Mouse (Mus musculus) layer of hippocampus, postnatal 14 days (tissue): ENCODE measurements around the gene Kctd12. TPM values are rescaled to one million over a fixed set of nuclear protein-coding genes. Genes with fewer than 3 reads are reported as not detected.
A peak's percentile ranks its signal among the peaks of the same experiment; 100 is the strongest.

ENCODE experiments used
- DNase-seq, 2 experiments: peaks; one replicate each; pipeline ENCODE4 v3.0.0; 2021 to 2022; ENCODE audit warnings: low spot score in 2 of 2, mixed read lengths in 1 of 2
- long read RNA-seq, 2 experiments: library from polyadenylated mRNA; stranded (forward); transcript quantifications; one replicate each; pipeline ENCODE4 v2.0.0; 2021
- total RNA-seq, 2 experiments: library from RNA; stranded (reverse); gene quantifications; 2 replicates each; pipeline ENCODE4 v1.2.3; 2021

The Kctd12 gene
- 100 to 1,000 TPM; 101 to 112 TPM for total RNA-seq
- long read RNA-seq, experiment 1, full-length matches to known transcripts: 14 of 17 reads
- long read RNA-seq, experiment 1, partial matches to known transcripts: 0 of 17 reads
- long read RNA-seq, experiment 1, other reads (novel, unspliced or antisense): 3 of 17 reads
- long read RNA-seq, experiment 2, full-length matches to known transcripts: 11 of 12 reads
- long read RNA-seq, experiment 2, partial matches to known transcripts: 0 of 12 reads
- long read RNA-seq, experiment 2, other reads (novel, unspliced or antisense): 1 of 12 reads

DNA sequence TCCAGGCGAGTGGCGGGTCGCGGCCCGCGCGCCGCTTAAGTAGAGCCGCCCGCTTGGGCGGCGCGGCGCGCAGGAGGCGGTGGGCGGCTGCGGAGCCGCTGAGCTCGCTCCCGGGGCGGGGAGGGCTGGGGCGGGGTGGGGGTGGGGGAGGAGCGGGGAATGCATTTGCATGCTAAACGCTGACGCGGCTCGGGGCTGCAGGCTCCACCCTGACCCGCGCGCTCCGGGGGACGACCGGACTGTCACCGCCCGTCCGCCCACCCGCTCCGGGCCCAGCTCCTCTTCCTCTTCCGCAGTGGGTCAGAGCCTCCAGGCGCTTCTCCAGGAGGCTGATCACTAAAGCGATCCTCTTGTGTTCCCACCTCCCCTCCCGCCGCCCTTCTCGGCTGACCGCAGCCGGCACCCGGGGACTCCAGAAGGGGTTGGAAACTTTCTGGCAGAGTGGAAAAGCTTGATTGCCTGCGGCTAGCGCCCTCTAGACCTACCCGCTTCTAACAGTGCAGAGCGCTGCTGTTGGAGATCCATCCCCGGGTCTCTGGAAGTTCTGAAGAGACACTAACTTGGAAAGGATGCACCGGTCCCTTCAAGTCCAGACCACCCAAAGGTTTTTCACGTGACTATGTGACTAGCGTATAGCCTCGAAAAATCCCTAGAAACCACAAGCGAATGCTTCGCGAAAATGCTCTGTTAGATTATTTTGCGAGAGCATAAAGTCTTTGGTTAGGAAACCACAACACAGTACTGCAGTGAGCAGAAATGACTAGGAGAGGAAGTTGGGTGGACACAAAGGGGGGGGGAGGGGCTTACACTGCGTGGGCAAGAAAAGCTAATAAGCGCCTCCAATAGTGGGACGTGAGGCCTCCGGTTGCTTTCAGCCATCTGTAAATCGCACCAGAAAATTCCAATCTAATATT is at the start of gene Kctd12:
Kctd12 (minus strand) TSS at position 11 of the 914 bp plus-strand sequence.
- peak; percentile 78 to 84 for DNase-seq

DNA sequence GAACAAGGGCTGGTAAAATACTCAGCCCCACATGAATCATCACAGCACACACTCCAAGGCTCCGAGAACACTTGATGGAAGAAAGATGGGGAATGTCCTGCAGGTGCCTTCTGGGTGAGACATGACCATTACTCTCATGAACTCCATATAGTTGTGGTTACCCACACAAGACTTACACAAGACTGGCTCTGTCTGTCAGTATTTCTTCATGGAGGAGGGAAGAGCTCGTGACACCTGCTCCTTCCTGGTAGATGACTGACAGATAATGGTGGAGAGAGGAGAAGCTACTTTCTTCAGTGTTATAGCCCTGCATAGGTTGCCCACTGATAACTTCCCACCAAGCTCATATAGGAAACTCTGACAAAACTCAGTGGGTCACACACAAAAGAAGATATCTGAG is 46.8 kb upstream of the Kctd12 start:
- no peak for DNase-seq

DNA sequence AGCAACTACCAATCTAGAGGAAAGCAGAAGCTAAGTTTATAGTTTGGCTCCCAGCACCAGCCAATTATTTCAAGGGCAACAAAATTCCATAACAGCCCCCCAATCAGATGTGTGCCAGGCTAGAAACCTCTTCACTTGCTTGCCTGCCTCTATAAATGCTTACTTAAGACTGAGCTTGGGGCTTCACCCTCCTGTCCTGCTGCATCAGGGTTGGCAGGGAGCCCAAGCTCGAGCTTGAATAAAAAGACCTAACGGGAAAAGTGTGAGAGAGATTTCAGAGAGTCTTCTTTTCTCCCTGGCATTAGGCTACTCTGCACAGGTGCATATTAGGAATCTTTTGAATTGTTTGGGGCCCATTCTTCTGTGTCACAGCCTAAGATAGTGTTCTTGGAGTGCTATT is 37.6 kb upstream of the Kctd12 start:
- no peak for DNase-seq

DNA sequence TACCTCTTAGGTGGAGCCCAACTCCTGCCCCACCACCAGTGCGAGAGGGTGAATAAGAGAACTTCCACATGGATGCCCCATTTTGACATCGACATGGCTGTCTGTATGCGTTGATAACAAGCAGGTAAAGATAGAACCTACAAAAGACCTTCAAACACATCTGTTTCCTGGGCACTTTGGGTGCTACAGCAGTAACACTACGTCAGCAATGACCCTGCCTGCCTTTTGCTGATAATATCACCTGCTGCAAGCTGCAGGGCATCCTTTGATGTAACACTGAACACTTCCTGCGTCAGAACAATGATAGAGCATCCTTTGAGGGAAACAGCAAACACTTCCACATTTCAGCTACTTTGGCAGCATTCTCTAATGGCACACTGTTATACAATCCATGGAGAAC is 34.6 kb upstream of the Kctd12 start:
- DNase-seq: no peak

DNA sequence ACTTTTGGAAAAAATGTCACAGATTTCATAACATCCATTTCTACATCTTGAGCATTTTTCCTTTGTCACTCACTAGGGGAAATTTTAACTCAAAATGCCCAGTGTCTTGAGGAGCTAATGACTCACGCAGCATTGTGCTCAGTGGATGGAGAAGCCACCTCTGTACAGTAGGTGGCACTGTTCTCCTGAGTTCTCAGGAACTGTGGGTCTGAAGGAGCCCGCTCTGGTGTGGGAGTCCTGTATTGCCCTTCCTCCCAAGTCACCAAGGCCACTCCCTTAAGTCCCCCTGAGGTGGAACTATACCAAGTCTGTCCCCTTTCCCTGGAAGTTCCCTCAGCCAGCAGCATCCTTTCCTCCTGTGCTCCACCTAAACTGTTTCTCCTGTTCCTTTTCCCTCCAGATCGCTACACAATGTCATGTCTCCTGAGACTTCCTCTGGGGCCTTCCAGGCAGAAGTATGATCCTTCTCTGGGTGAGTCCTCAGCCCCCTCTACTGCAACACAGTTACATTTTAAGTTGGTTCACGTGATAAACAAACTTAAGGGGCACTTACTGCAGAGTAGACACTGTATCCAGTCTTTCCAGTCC is 30.2 kb upstream of the Kctd12 start:
- peak; percentile 41 to 70 for DNase-seq

DNA sequence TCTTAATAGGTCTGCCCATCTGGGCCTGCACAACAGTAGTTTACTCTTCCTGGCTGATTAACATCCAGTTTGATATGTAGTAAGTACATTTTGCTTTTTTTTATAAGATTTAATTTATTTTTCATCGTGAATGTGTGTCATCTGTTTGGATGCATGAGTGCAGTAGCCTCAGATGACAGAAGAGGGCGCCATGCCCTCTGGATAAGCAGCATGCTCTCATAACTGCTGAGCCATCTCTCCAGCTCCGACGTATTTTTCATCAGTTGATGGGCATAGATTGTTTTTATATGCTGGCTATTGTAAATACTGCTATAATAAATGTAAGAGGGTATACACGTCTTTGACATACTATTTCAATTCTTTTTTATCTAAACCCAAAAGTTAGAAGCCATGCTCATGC is 29.3 kb upstream of the Kctd12 start:
- peak; percentile 19 to 37 for DNase-seq

DNA sequence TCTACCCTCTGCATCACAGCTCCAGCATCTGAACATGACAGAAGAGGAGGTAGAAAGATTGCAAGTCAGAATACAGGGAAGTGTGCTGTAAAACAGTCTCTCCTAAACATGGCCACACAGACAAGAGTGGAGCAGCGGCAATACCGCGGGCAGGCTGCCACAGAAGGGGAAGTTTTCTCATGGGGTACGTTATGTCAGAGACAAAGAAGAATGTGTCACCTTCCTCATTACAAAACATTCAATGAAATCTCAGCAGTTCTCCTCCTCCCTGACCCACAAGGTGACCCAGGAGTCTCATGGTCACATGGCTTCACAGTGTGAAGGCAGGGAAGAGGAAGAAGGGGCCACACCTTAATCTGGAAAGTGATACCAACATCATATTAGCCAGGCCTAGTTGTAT is 25.3 kb upstream of the Kctd12 start:
- DNase-seq: no peak

DNA sequence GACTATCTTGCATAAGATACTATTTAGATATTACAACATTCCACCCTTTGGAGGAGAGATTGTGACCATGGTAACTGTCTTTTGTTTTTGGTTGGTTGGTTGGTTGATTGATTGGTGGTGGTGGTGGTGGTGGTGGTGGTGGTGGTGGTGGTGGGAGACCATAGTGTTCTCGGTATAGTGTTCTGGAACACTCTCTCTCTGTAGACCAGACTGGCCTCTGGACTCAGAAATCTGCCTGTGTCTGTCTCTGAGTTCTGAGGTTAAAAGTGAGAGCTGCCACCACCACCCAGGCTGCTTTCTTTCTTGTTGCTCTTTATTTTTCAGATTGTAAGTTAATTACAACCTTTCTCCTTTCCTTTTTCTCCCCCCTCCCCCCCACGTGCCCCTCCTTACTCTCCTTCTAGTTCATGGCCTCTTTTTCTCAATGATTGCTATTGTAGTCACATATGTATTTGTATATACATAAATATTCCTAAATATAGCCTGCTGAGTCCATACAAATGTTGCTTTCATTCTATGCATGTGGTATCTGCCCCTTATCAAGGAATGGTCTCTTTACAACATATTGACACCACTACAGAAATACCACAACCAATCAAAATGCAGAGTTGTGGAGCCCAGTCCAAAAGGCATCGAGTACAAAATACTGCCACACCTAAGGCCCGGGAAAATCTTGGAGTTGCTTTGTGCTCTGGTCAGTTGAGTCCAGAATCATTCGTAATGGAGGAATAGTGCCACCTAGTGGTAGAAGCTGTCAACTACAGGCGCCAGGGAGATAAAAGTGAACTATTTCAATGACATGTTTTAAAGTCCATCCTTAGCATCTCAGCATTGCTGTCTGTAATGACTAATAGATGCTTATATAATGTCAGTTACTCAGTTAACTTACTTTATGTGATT is 12.5 kb upstream of the Kctd12 start:
- peak; percentile 72 to 88 for DNase-seq

DNA sequence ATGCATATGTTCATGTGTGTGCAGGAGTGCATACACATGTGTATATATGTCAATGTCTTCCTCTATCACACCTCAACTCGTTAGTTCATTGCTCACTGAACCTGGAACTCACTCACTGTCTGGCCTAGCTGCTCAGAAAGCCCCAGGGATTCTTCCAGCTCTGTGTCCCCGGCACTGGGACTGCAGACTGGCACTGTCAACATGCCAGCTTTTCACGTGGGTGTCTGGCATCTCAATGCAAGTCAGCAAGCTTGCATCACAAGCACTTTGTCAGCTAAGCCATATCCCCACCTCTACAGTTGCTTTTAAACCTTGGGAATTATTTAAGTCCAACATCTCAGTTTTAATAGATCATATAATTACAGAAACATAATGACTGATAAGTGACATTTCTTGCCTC is 8.3 kb upstream of the Kctd12 start:
- DNase-seq: peak in 1 of 2 experiments; percentile 61

DNA sequence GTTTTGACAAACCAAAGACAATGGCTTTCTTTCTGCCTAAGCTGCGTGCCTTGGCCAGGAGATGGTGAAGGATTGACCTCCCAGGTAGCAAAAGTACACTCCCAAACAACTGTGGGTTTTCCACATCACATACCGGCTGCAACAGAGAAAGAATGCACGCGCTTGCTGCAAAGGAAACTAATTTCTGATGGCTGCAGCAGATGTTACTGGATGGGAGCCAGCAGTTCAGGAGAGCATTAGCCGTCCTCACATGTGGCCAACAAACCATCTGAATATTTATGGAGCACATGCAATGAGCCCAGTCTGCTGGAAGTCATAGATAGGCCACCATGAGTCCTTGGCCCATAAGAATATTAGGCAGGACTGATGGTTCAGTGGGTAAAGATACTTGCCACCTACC is 7.4 kb upstream of the Kctd12 start:
- DNase-seq: no peak

DNA sequence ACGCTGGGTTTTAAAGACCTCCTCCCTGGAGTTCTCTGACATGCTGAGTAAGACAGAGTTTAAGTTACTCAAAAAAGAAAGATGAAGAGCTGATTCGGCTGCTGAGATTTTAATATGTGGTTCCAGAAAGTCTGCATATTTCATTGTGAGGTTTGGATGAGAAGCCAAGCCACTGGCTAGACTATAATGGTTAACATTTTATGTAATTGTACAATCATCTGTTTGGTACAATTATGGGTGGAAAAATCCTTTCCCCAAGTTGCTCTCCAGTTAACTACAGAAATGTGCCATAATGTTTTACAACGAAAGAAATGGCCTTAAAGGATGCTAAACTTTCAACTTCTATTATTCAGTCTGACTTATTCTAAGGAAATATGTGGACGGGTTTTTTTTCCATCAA is 6.8 kb upstream of the Kctd12 start:
- DNase-seq: no peak

DNA sequence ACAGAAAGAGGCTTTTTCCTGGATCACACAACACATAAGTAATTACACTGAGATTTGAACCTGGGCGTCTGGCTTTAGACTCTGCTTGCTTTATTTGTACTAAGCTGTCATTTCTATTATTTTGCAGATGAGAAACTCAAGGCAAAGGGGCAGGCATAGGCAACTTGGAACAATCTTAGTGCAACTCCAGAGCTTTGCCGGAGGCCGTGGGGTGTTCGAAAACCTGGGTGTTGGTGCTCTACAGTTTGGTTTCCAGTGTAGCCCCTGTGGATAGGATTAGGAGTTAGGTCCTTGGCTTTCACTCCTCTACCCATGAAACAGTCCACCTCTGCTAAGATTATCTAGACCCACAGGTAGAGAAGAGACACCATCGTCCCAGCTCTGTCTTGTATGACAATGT is 5.2 kb upstream of the Kctd12 start:
- no peak for DNase-seq

DNA sequence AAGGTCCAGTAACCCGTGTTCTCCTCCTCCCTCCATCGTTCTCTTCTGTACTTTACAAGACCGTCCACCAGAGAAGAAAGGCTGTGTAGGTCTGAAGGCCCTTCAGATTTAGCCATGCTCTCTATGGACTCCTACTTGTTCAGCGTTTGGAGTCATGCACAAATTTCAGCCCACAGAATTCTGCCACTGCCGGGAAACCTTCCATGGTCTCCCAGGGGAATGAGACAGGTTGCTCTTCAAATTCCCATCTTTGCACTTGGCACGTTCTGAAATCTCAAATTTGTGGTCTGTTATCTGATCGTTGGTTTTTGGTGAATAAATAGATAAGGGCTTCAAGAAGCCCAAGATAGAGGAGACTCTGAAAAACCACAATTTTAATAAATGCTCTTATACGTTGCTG is 1.2 kb upstream of the Kctd12 start:
- DNase-seq: peak in 1 of 2 experiments; percentile 56

DNA sequence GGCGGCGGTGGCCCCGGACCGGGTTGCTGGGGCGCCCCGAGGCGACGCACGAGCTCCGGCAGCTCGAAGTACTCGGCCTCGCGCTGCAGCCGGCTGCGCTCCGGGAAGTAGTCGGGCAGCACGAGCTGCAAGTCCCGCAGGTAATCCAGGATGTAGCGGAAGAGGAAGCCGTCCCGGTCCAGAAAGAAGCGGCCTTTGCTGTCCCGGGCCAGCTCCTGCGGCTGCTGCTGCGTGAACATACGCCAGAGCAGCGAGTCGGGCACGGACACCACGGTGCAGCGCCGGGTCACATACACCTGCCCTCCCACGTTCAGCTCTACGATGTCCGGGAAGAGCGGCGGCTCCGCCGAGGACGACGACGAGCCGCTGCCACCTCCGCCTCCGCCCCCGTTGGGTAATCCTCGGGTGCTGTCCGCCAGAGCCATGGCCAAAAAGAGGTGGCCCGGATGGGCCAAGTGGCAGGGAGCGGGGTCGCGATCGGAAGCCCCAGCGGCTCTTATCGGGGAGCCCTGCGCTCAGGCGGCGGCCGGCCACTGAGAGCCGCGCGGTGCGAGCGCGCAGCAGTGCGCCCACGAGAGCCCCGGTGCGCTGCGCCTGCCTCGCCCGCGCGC is 316 bp downstream of the Kctd12 start:
- peak; percentile 25 to 67 for DNase-seq

DNA sequence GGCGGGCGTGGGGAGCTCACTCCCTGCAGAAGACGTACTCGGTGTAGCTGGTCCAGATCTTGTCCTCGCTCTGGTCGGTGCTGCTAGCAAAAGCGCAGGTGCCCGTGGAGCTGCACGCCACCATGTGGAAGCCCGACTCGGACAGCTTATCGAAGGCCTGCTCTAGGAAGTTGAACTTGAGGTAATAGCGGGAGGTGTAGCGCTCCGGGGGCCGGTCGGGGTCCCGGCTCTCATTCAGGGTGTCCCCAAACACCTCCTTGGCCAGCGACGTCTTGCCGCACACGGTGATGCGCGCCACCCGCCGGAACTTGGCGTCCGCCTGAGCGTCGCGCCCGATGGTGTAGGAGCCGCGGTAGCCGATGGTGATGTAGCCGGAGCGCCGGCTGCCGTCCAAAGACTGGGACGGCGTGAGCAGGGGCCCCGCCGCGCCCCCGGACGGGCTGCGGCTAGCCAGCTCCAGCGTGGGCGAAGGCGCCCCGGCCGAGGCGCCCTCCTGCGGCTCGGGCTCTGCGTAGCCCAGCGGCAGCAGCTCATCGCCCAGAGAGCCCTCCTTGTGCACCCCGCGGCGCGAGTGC is 909 bp downstream of the Kctd12 start:
- peak; percentile 66 to 74 for DNase-seq

DNA sequence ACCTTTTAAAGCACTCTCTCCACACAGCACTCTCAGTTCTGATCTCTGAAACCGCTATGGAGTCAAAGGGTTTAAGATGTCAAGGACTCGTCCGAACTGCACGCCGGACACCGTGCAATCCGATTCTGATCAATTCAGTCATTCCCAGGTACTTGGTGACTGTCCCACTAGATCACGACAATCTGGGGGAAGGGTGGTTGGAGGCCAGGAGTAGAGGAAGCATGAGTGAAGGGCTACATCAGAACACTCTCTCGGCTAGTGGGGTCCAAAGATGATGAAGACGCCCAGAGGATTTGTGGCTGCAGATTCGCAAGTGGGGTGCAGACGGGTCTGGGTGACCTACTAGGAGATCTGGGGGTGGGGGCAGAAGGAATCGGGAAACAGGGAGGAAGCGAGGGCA is 1.5 kb downstream of the Kctd12 start:
- DNase-seq: peak in 1 of 2 experiments; percentile 21

DNA sequence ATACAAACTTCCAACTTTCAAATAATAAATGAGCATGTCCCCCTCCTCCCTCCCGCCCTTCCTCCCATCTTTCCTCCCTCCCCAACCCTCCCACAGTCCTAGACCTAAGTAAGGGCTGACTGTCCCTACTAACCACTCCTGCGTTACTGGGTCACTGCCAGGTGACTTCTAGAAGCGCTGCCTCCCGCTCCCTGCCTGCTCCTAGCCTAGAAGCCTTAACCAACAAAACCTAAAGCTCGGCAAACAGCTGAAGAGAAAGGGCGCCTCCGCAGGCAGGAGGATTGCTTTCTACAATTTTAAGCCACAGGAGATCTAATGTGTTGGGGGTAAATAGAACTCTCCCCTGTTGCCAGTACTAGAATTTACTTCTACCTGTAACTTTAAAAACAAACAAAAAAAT is 2.0 kb downstream of the Kctd12 start:
- DNase-seq: peak; percentile 40 to 46

DNA sequence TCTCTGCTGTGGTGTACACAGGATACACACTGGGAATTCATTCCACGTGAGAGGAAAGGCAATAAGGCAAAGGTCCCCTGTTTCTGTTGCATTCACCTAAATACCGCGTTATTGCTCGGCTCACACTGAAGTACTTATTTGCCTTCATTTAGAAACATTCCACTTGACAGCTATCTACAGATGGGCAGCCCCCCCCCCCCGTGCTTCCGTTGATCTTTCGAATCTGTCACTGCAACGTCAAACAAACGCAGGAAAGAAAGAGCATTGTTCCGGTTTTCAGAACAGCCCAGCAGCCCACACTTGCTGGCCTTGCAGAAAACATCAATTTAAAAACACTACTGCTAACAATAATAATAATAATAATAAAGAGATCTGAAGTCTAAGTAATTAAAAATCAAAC is 2.6 kb downstream of the Kctd12 start:
- DNase-seq: no peak

DNA sequence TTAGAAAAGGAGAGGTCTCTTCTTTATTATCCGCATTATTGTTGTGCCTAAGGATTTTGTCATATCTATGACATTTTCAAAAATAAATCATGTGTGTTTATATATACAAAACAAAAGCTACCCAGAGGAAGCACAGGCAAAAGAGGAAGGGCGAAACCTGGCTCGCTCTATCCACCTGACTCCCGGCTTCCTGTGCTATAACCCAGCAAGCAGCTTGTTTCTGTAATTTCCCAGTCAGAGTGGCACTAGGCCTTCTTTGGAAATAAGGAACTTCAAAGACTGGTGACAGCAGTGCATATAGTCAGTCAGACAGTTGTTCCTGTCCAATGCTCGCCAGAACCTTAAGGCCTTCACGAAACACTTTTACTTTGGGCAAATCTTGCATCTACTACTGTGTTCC is 6.6 kb downstream of the Kctd12 start:
- no peak for DNase-seq

DNA sequence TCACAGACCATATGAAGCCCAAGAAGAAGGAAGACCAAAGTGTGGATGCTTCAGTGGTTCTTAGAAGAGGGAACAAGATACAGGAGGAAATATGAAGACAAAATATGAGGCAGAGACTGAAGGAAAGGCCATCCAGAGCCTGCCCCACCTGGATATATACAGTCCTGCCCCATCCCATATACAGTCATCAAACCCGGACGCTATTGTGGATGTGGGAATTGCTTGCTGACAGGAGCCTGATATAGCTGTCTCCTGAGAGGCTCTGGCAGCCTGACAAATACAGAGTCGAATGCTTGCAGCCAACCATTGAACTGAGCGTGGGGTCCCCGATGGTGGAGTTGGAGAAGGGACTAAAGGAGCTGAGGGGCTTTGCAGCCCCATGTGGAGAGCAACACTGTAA is 13.6 kb downstream of the Kctd12 start:
- DNase-seq: no peak
